Mouse (Mus musculus): ENCODE data around the gene Ganab.

Gene Ganab

GRCm38 (mm10) chr19:8929224-8930088 lies 31.6 kb downstream of the Ganab start, which contains the start of the genes Rom1 and Eml3:
Gene Rom1, minus strand, starts transcription at chr19:8929356.
Gene Eml3, plus strand, starts transcription at chr19:8929552.
- peak; percentile 79 for DNase-seq (ENCODE audit: low read depth)

DNA sequence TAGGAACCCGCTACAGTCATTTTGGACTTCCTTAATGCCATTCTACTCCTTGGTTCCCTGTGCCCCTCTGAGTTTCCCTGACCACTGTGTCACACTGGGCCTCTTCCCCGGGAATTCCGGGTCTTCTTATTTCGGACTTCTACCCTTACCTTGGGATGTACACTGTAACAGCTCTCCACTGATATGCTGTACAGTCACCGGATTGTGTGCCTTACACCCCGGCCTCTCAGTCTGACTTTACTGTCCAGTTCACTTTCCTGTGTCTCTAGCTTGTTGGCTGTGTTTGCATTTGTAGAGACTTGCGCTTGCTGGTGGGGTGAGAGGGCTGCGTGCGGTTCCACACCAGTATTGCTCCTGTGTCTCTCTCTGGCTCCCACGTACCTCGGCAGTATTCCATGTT lies 32.2 kb downstream of the Ganab start:
- DNase-seq (ENCODE audit: low read depth), result no peak

- no peak for DNase-seq (ENCODE audit: low read depth)
Observed at GRCm38 (mm10) chr19:8930771-8931170, 32.9 kb downstream of the Ganab start.

- DNase-seq (ENCODE audit: low read depth), result no peak
Observed at GRCm38 (mm10) chr19:8936736-8937135, 38.9 kb downstream of the Ganab start.

GRCm38 (mm10) chr19:8940526-8941133 lies 42.8 kb downstream of the Ganab start:
- no peak for DNase-seq (ENCODE audit: low read depth)

DNA sequence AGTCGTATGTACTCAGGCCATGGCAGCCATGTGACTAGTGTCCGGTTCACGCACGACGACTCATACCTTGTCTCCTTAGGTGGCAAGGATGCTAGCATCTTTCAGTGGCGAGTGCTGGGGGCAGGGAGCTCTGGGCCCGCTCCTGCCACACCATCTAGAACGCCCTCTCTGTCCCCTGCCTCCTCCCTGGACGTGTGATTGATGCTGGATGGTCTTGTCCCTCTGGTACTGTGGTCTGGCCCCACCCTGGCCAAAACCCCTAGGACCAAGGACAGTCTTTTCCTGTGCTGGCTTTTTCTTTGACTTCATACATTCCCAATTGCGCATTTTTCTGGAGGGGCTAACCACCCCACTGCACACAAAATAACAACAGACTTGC lies 43.3 kb downstream of the Ganab start:
- no peak for DNase-seq (ENCODE audit: low read depth)

DNA sequence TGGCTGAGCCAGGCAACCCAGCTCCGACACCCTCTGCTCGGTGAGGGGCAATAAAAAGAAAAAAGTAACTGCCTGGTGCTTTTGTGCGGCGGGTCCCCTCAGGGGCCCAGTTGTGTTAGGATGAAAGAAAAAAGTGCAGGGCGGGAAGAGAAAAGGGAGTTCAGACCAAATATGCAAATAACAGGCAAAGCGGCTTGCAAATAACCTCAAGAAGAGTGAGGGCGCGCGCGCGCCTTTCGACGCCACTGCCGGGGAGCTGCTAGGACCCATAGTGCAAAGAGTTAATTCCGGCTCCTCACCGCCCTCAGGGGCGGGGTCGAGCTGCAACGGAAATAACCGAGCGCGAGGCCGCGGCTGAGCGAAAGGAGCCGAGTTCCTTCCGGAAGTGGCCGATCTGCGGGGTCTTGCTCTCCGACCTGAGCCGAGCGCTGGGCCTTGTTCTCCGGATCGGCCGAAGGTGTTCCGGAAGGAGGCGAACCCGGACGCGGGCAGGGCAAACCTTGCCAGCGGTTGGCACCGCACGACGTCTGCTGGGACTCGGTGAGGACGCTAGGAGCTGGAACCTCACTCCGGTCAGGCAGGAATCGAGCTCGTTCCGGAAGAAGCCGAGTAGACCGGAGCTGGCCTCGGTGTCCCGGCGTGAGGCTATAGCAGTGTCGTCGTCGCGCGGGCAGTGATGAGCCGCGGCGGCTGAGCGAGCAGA lies 43.8 kb downstream of the Ganab start, which contains the start of gene Mta2:
Mta2 (plus strand) TSS at position 361 of the 703 bp plus-strand sequence.
- DNase-seq (ENCODE audit: low read depth), result peak; percentile 93

- DNase-seq (ENCODE audit: low read depth), result no peak
Observed at GRCm38 (mm10) chr19:8942276-8942964, 44.5 kb downstream of the Ganab start.

DNA sequence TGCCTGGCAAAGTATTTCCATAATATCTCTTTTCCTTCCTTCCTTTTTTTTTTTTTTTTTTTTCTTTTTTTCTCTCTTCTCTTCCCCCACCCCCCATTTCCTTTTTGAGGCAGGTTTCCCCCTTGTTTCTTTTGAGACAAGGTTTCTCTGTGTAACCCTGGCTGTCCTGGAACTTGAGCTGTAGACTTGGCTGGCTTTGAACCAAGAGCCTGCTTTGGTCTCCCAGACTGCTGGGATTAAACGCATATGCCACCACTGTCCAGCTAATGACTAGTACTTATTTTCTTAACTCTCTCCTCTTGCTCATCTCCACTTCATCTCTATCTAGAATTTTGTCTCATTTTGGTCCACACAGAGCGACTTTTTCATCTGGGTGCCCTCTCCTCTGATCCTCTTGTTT lies 45.2 kb downstream of the Ganab start:
- no peak for DNase-seq (ENCODE audit: low read depth)

- no peak for DNase-seq (ENCODE audit: low read depth)
Observed at GRCm38 (mm10) chr19:8944062-8944461, 46.2 kb downstream of the Ganab start.

DNA sequence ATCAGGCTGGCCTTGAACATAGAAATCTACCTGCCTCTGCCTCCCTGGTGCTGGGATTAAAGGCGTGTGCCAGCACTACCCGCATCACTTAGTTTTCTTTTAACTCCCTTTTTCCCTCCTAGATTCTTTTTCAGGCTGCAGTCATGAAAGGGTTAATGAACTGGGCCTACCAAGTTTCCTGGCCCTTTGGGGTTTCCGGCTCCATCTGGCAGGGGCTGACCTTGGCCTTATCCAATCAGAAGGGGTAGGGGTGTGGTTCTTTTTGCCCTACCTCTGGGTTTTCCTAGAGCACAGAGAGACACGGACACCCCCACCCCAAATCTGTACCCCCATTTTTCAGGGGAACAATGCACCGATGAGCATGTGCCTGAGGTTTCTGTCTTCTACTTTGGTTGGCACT lies 46.9 kb downstream of the Ganab start:
- peak; percentile 65 for DNase-seq (ENCODE audit: low read depth)

DNA sequence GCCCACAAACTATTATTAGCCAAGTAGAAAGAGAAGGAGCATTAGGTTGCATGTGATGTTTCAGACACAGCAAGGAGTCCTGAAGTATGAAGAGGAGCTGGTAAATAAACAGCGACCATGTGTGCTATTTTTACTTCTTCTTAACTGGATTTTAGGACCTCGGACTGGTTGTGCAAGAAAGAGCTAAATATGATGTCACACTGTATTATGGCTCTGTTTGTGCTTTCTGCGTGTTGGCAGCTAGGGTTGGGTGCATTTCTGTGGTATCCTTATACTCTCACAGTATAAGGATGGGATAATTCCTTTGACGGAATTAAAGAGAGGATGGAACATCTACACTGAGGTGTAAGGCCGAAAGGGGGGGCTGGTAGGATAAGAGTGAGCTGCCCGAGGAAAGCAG lies 47.4 kb downstream of the Ganab start:
- no peak for DNase-seq (ENCODE audit: low read depth)

- no peak for DNase-seq (ENCODE audit: low read depth)
Observed at GRCm38 (mm10) chr19:8946929-8947328, 49.1 kb downstream of the Ganab start.

DNA sequence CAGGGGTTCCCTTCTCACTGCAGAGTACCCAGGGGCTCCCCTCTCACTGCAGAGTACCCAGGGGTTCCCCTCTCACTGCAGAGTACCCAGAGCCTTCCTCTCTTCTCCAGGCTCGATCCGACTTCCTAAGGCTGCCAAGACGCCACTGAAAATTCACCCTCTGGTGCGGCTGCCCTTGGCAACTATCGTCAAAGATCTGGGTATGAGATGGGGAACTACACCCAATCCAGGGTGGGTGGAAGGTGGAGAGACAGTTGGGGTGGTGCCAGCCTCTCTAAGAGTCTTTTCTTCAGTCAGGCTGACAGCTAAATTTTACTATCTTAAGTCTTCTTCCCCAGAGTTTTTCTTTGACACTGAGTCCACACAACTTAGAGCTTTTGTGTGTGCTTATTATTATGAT lies 52.3 kb downstream of the Ganab start:
- no peak for DNase-seq (ENCODE audit: low read depth)

- DNase-seq (ENCODE audit: low read depth), result no peak
Observed at GRCm38 (mm10) chr19:8952241-8952640, 54.4 kb downstream of the Ganab start.

- peak; percentile 97 for DNase-seq (ENCODE audit: low read depth)
Observed at GRCm38 (mm10) chr19:8953135-8954039, 55.5 kb downstream of the Ganab start, which contains the start of gene Tut1. Gene Tut1, plus strand, starts transcription at chr19:8953847.

DNA sequence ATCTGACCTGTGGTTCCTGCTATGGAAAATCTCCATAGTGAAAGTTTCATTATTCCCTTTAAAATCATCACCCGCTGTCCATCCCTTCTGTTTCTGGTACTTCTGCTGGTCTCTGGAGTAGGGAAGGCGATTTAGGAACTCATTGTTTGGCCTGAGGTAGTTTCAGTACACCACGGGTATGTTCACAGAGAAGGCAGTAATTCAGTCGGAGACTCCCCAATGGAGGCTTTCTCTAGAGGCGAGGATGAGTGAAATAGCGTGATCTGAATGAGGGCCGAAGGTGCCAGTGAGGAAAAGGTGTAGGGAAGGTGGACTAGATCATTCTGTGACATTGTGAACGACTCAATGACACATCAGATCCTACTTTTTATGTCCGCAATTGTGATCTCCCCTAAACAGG lies 56.3 kb downstream of the Ganab start:
- DNase-seq (ENCODE audit: low read depth), result no peak

- no peak for DNase-seq (ENCODE audit: low read depth)
Observed at GRCm38 (mm10) chr19:8962256-8962655, 64.4 kb downstream of the Ganab start.

DNA sequence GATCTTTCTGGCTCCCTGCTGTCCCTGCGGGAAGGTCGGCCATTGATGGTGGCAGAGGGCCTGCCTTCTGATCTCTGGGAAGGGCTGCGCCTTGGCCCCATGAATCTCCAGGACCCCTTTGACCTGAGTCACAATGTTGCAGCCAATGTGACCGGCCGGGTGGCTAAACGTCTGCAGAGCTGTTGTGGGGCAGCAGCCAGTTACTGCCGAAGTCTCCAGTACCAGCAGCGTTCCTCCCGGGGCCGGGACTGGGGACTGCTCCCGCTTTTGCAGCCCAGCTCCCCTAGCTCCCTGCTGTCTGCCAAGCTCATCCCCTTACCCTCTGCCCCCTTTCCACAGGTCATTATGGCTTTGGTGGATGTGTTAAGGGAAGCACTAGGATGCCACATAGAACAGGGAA lies 67.2 kb downstream of the Ganab start:
- no peak for DNase-seq (ENCODE audit: low read depth)

GRCm38 (mm10) chr19:8965771-8966170 lies 67.9 kb downstream of the Ganab start:
- no peak for DNase-seq (ENCODE audit: low read depth)

DNA sequence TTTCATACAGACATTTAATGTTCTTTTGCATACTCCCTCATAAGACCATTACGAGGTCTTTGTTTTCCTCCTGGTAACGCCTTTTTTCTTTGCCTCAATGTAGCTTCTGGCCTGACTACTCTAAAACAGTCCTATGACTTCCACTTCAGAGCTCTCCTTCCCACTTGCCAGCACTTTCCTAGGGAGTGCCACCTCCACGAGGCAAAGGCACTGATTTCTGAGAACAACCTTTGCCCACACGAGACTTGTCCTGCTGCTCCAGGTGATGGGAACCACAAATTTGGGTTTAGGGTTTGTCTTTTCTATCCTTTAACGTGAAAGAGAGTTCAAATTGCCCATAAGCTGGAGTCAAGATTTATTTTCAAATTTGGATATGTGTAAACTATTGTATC lies 68.3 kb downstream of the Ganab start:
- DNase-seq (ENCODE audit: low read depth), result no peak
